In genomic region chr1:88273832-88274231, GRCm38 (mm10) we compare ENCODE assay signal across 31 mouse cellular contexts. TPM values are rescaled to one million over a fixed set of nuclear protein-coding genes. Genes with fewer than 3 reads are reported as not detected.
A peak's percentile ranks its signal among the peaks of the same experiment; 100 is the strongest.
DNase-seq lines count a peak whose midpoint lies in the region; ATAC-seq and TF ChIP-seq lines count a peak whose summit lies in the region.
"Had no signal": no experiment of that assay in that cellular context is flagged by ENCODE, and none has a peak within 500 bp of the region (broad histone marks: within the 10 kb centered on the region; RNA-seq: fewer than 3 reads in every experiment).

No protein-coding gene starts in this region.

- no peak overlapping the region for H3K4me2 ChIP-seq in heart, postnatal 0 days (ENCODE audit: low read depth, low read length)
- H3K4me2 ChIP-seq: forebrain, embryonic 13.5 days; heart, embryonic 15.5 days; hindbrain, embryonic 14.5 days; kidney, embryonic 15.5 days; liver, embryonic 13.5 days; lung, embryonic 14.5 days; neural tube, embryonic 12.5 days had no signal

- H3K27me3 ChIP-seq in heart, postnatal 0 days (ENCODE audit: control insufficient read depth, insufficient read depth, low read length): no peaks in the 10 kb centered on the region
- H3K27me3 ChIP-seq: forebrain, embryonic 13.5 days; heart, embryonic 15.5 days; kidney, embryonic 15.5 days; liver, embryonic 13.5 days; neural tube, embryonic 12.5 days had no signal

- TF ChIP-seq CTCF in heart, postnatal 0 days (IDR thresholded peaks at IDR 0.05; ENCODE audit: low read depth): no peak
- no peak for TF ChIP-seq CTCF in lung, adult 2 months (IDR thresholded peaks at IDR 0.05; ENCODE audit: insufficient read depth, low read length)

- 0 out of 2 replicates have a peak overlapping the region, but pooled peaks have one; percentile 2 for H3K9ac ChIP-seq in heart, postnatal 0 days (replicated peaks; ENCODE audit: low read depth, low read length)
- H3K9ac ChIP-seq: forebrain, embryonic 13.5 days; heart, embryonic 15.5 days; hindbrain, embryonic 14.5 days; kidney, embryonic 15.5 days; liver, embryonic 13.5 days; lung, embryonic 14.5 days; neural tube, embryonic 12.5 days had no signal

- H3K36me3 ChIP-seq in heart, postnatal 0 days (replicated peaks; ENCODE audit: control insufficient read depth, insufficient read depth, low read length): peaks cover 60% of the 10 kb centered on the region

- no peak overlapping the region for H3K4me3 ChIP-seq in heart, postnatal 0 days (ENCODE audit: low read depth, low read length)
- no peak overlapping the region for H3K4me3 ChIP-seq in lung, adult 2 months (replicated peaks; ENCODE audit: extremely low read depth, low read depth, low read length)
- H3K4me3 ChIP-seq: forebrain, embryonic 13.5 days; heart, embryonic 15.5 days; kidney, embryonic 15.5 days; layer of hippocampus, adult 2 months; liver, embryonic 13.5 days; midbrain, embryonic 10.5 days; myocyte; neural tube, embryonic 12.5 days had no signal

- DNase-seq in heart, postnatal 0 days (ENCODE audit: low spot score): no peak
- DNase-seq in heart, postnatal 4 days: no peak
- peak; percentile 10 for DNase-seq in lung, postnatal 36 days
- no peak for DNase-seq in lung, adult 2 months
- DNase-seq in thymus, postnatal 14 days: peak; percentile 20
- no peak for DNase-seq in thymus, postnatal 0 days (ENCODE audit: low spot score)
- DNase-seq: adrenal gland, adult 8-10 months; B cell, adult 2 months; cerebellum, adult 8-10 months; kidney, adult 11 months; liver, embryonic 13.5 days; lung, embryonic 14.5 days; lung, postnatal 14 days; thymus, adult 2 months had no signal

- no peak for TF ChIP-seq POLR2A in lung, adult 2 months (IDR thresholded peaks at IDR 0.05; ENCODE audit: borderline replicate concordance, extremely low read depth, low read depth, low read length)

- no peak overlapping the region for H3K27ac ChIP-seq in heart, postnatal 0 days (ENCODE audit: low read depth)
- H3K27ac ChIP-seq: forebrain, embryonic 13.5 days; heart, embryonic 15.5 days; hindbrain, embryonic 14.5 days; kidney, embryonic 15.5 days; layer of hippocampus, adult 2 months; liver, embryonic 13.5 days; midbrain, embryonic 10.5 days; neural tube, embryonic 12.5 days had no signal

- ATAC-seq in heart, postnatal 0 days (ENCODE audit: insufficient read depth, low read depth): no peak
- ATAC-seq: forebrain, embryonic 13.5 days; inflammation-experienced regulatory T-cells, adult 6 months had no signal

- H3K4me1 ChIP-seq in heart, postnatal 0 days (ENCODE audit: control insufficient read depth, insufficient read depth): peaks cover 26% of the 10 kb centered on the region
- H3K4me1 ChIP-seq in lung, adult 2 months (ENCODE audit: control insufficient read depth, insufficient read depth, low read length): peaks cover 7% of the 10 kb centered on the region; the same call in 1 of the 2 replicates

- 80% methylated on average over 4 of the region's 4 CpGs for WGBS in heart, postnatal 0 days
- 79% methylated on average over 4 of the region's 4 CpGs for WGBS in lung, adult 2 months

- TF ChIP-seq EP300 in heart, postnatal 0 days (IDR thresholded peaks at IDR 0.05; ENCODE audit: low read depth): no peak

- H3K9me3 ChIP-seq in heart, postnatal 0 days (replicated peaks; ENCODE audit: control insufficient read depth, low read length): no peaks in the 10 kb centered on the region
- H3K9me3 ChIP-seq: forebrain, embryonic 13.5 days; heart, embryonic 15.5 days; kidney, embryonic 15.5 days; liver, embryonic 13.5 days; neural tube, embryonic 12.5 days had no signal

RNA-seq across cellular contexts. Expression of gene Hjurp, which starts 3.6 kb away (rescaled TPM):
- 95.2 and 97.3 TPM in 2 replicates for total RNA-seq in heart, postnatal 0 days (2014; rRNA removed; ENCODE audit: low replicate concordance)
- 28.0 and 29.3 TPM in 2 replicates for polyA plus RNA-seq in heart, postnatal 0 days (2015; fragmentation: Nextera tagmentation; extraction: Ambion mirVana)
- 100 to 1,000 TPM in 1 of 2 experiments, 10 to 100 TPM in 1; 97.1 to 100 TPM for total RNA-seq in heart, postnatal 4 days (2021)
- polyA plus RNA-seq in lung, adult 2 months (2012; rRNA removed): 29.4 and 32.1 TPM in 2 replicates
- polyA plus RNA-seq in thymus, postnatal 0 days (2015; fragmentation: Nextera tagmentation; extraction: Ambion mirVana): 82.7 and 102 TPM in 2 replicates

RNA-seq across cellular contexts. Expression of gene Trpm8, which starts 3.6 kb away (rescaled TPM):
- total RNA-seq in heart, postnatal 0 days (2014; rRNA removed; ENCODE audit: low replicate concordance): not detected in 2 replicates
- polyA plus RNA-seq in heart, postnatal 0 days (2015; fragmentation: Nextera tagmentation; extraction: Ambion mirVana): not detected in 2 replicates
- total RNA-seq in heart, postnatal 4 days (2021): not detected
- polyA plus RNA-seq in lung, adult 2 months (2012; rRNA removed): not detected in 2 replicates
- not detected in 2 replicates for polyA plus RNA-seq in thymus, postnatal 0 days (2015; fragmentation: Nextera tagmentation; extraction: Ambion mirVana)
- total RNA-seq: adrenal gland, adult 8-10 months; gastrocnemius, postnatal 4 days; hematopoietic stem cell, adult 5-6 weeks; megakaryocyte progenitor cell, adult 5-6 weeks had no signal
- polyA plus RNA-seq: embryonic facial prominence, embryonic 11.5 days; heart, embryonic 15.5 days; inflammation-experienced regulatory T-cells, adult 6 months; kidney, embryonic 15.5 days; limb, embryonic 14.5 days; liver, embryonic 13.5 days; lung, embryonic 14.5 days; midbrain, embryonic 10.5 days; neural tube, embryonic 12.5 days; small intestine, adult 2 months; stomach, embryonic 16.5 days had no signal

RNA-seq across cellular contexts. Expression of gene Mroh2a, which starts 47.0 kb away (rescaled TPM):
- not detected in 2 replicates for total RNA-seq in heart, postnatal 0 days (2014; rRNA removed; ENCODE audit: low replicate concordance)
- 0.08 and 0.23 TPM in 2 replicates for polyA plus RNA-seq in heart, postnatal 0 days (2015; fragmentation: Nextera tagmentation; extraction: Ambion mirVana)
- under 1 TPM in 1 of 2 experiments, not detected in 1; 0.02 TPM for total RNA-seq in heart, postnatal 4 days (2021)
- polyA plus RNA-seq in lung, adult 2 months (2012; rRNA removed): 0.17 and 0.20 TPM in 2 replicates
- 0.64 and 1.4 TPM in 2 replicates for polyA plus RNA-seq in thymus, postnatal 0 days (2015; fragmentation: Nextera tagmentation; extraction: Ambion mirVana)
- total RNA-seq: midbrain, postnatal 0 days had no signal

Comparison
In these comparisons a context has a peak if more than half of its experiments do, and no peak if none do; other contexts are left out.
1. DNase-seq: peak in lung, postnatal 36 days (single experiment) and thymus, postnatal 14 days (single experiment); none in heart, postnatal 0 days (single experiment), heart, postnatal 4 days (single experiment), lung, adult 2 months (single experiment) and thymus, postnatal 0 days (single experiment).